12 mouse cellular contexts compared by ENCODE assay signal in the genomic region with DNA sequence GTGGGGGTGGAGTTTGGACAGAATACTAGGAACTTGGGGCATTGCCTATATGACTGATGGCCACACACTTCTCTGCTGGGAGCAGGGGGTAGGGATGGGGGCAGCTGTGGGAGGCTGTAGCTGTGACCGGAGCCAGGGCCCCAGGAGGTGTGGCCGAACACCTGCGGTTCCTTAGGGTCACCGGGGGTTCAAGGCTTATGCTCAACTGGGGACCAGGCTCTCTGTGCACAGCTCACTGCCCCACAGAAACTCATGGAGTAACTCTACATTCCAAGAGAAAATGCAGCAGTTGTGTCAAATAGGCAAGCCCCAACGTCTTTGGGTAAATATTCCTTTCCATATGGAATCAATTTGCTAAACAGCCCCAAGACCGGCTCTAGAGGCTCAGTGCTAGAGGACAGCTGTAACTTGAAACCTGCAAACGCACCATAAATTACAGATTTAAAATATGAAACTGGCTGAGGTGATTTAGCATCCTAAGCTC. TPM values are rescaled to one million over a fixed set of nuclear protein-coding genes. Genes with fewer than 3 reads are reported as not detected.
A peak's percentile ranks its signal among the peaks of the same experiment; 100 is the strongest.
DNase-seq lines count a peak whose midpoint lies in the region; ATAC-seq and TF ChIP-seq lines count a peak whose summit lies in the region.
"Had no signal": no experiment of that assay in that cellular context is flagged by ENCODE, and none has a peak within 500 bp of the region (broad histone marks: within the 10 kb centered on the region; RNA-seq: fewer than 3 reads in every experiment).

No protein-coding gene starts in this region.

- peak; percentile 27; the same call in 1 of the 2 replicates for ATAC-seq in kidney, postnatal 0 days (replicated peaks; ENCODE audit: low FRiP score, low read depth)
- peak; percentile 62 for ATAC-seq in embryonic facial prominence, embryonic 13.5 days (ENCODE audit: insufficient number of reproducible peaks, insufficient read depth, low FRiP score, low TSS enrichment, low read depth)

- H3K4me2 ChIP-seq in kidney, postnatal 0 days (ENCODE audit: low read length) = no peak overlapping the region
- H3K4me2 ChIP-seq in embryonic facial prominence, embryonic 13.5 days = peak overlapping the region; percentile 10; the same call in 1 of the 2 replicates
- H3K4me2 ChIP-seq: liver, embryonic 13.5 days had no signal

- no peak for TF ChIP-seq CTCF in kidney, postnatal 0 days (IDR thresholded peaks at IDR 0.05; ENCODE audit: low read depth)

- no peak overlapping the region for H3K4me3 ChIP-seq in kidney, postnatal 0 days (replicated peaks; ENCODE audit: low read depth, low read length)
- H3K4me3 ChIP-seq in embryonic facial prominence, embryonic 13.5 days = no peak overlapping the region
- H3K4me3 ChIP-seq in macrophage (ENCODE audit: inconsistent target) = no peak overlapping the region
- H3K4me3 ChIP-seq: gastrocnemius, adult 2 months; liver, embryonic 13.5 days had no signal

- H3K4me1 ChIP-seq in kidney, postnatal 0 days (replicated peaks; ENCODE audit: insufficient read depth, low read length) = peaks cover 14% of the 10 kb centered on the region
- peaks cover 31% of the 10 kb centered on the region for H3K4me1 ChIP-seq in embryonic facial prominence, embryonic 13.5 days
- H3K4me1 ChIP-seq: liver, embryonic 13.5 days had no signal

- H3K9me3 ChIP-seq in kidney, postnatal 0 days (replicated peaks; ENCODE audit: low read length) = no peaks in the 10 kb centered on the region
- H3K9me3 ChIP-seq in embryonic facial prominence, embryonic 13.5 days = no peaks in the 10 kb centered on the region
- H3K9me3 ChIP-seq: liver, embryonic 13.5 days had no signal

- no peaks in the 10 kb centered on the region for H3K36me3 ChIP-seq in kidney, postnatal 0 days (ENCODE audit: insufficient read depth, low read length)
- 0 out of 2 replicates have a peak, but pooled peaks cover 3% of the 10 kb centered on the region for H3K36me3 ChIP-seq in embryonic facial prominence, embryonic 13.5 days
- no peaks in the 10 kb centered on the region for H3K36me3 ChIP-seq in macrophage (ENCODE audit: inconsistent target)
- H3K36me3 ChIP-seq: liver, embryonic 13.5 days had no signal

- no peak for DNase-seq in kidney, postnatal 0 days (ENCODE audit: low spot score)
- no peak for DNase-seq in kidney, adult 8-10 months
- DNase-seq in embryo, embryonic 10.5 days (ENCODE audit: low spot score) = peak; percentile 67
- no peak for DNase-seq in thymus, adult 18-20 months
- DNase-seq in cerebellum, postnatal 25 days = no peak
- DNase-seq: cerebellum, adult 18-20 months; gastrocnemius, adult 2 months; heart, postnatal 36 days; liver, embryonic 13.5 days; thymus, postnatal 4 days had no signal

- peaks cover 32% of the 10 kb centered on the region for H3K79me2 ChIP-seq in macrophage (ENCODE audit: inconsistent target)

- H3K27ac ChIP-seq in kidney, postnatal 0 days = 0 out of 2 replicates have a peak overlapping the region, but pooled peaks have one; percentile 25
- H3K27ac ChIP-seq in embryonic facial prominence, embryonic 13.5 days = peak overlapping the region; percentile 83
- H3K27ac ChIP-seq in macrophage = peak overlapping the region; percentile 97; the same call in 1 of the 2 replicates
- H3K27ac ChIP-seq: liver, embryonic 13.5 days had no signal

- 30% methylated on average over 7 of the region's 7 CpGs for WGBS in kidney, postnatal 0 days
- WGBS in embryonic facial prominence, embryonic 13.5 days = 16% methylated on average over 7 of the region's 7 CpGs
- WGBS in macrophage (ENCODE audit: missing documents) = 92% methylated on average over 7 of the region's 7 CpGs

- no peaks in the 10 kb centered on the region for H3K27me3 ChIP-seq in kidney, postnatal 0 days (ENCODE audit: insufficient read depth, low read length)
- H3K27me3 ChIP-seq in embryonic facial prominence, embryonic 13.5 days = no peaks in the 10 kb centered on the region
- H3K27me3 ChIP-seq: liver, embryonic 13.5 days had no signal

- H3K9ac ChIP-seq in kidney, postnatal 0 days (ENCODE audit: low read depth, low read length) = no peak overlapping the region
- no peak overlapping the region for H3K9ac ChIP-seq in embryonic facial prominence, embryonic 13.5 days
- H3K9ac ChIP-seq: liver, embryonic 13.5 days had no signal

RNA-seq across cellular contexts. Expression of a gene that starts 58.5 kb away (rescaled TPM):
- polyA plus RNA-seq in kidney, postnatal 0 days (2015; fragmentation: Nextera tagmentation; extraction: Ambion mirVana) = 0.30 and 0.36 TPM in 2 replicates
- 1.1 and 1.2 TPM in 2 replicates for polyA plus RNA-seq in embryonic facial prominence, embryonic 13.5 days (2015; fragmentation: Nextera tagmentation; extraction: Ambion mirVana)
- total RNA-seq in macrophage (2018; cell fraction: chromatin; rRNA removed) = 1 to 10 TPM in 6 of 26 experiments, under 1 TPM in 16, not detected in 4; 0.29 to 3.2 (median 0.78) TPM
- 1 to 10 TPM in 18 of 26 experiments, under 1 TPM in 8; 0.53 to 2.4 (median 1.3) TPM for total RNA-seq in macrophage (2018; cell fraction: cytosol; rRNA removed)
- 1 to 10 TPM in 7 of 26 experiments, under 1 TPM in 17, not detected in 2; 0.30 to 2.7 (median 0.79) TPM for total RNA-seq in macrophage (2018; cell fraction: nucleus; rRNA removed)
- 1.0 to 2.7 TPM (median 1.7 TPM) in 3 replicates for polyA plus RNA-seq in macrophage (2018)
- total RNA-seq: gastrocnemius, adult 2 months had no signal

Comparison
In these comparisons a context has a peak if more than half of its experiments do, and no peak if none do; other contexts are left out.
1. H3K27ac ChIP-seq: peak in every context shown above with its lines; median percentile 97 in macrophage; 83 in embryonic facial prominence, embryonic 13.5 days; 25 in kidney, postnatal 0 days.